ENCODE assay signal across 31 mouse cellular contexts in the genomic region with DNA sequence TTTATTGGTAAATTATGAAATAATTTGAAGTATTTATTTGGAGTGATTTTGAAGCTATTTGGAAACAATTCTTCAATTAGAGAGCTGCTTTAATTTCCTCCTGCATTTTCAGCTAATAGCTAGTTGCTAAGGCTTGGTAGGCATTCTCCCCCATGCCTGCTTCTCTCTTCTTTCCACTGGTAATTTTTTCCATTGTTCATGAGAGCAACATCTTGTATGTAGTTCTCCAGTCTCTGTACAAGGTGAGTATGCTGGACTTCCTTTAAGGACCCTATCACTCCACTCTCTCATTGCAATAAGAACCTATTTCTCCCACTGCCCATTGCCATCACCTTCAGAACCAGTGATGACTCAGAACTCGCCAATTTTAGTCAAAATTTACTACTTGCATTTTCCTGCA.
"Had no signal": no experiment of that assay in that cellular context is flagged by ENCODE, and none has a peak within 500 bp of the region (broad histone marks: within the 10 kb centered on the region; RNA-seq: fewer than 3 reads in every experiment).

No protein-coding gene starts in this region.

- DNase-seq: heart, postnatal 10 days; heart, postnatal 14 days; heart, postnatal 36 days; heart, postnatal 4 days; kidney, adult 11 months; kidney, adult 18-20 months; kidney, adult 2 months; kidney, adult 8-10 months; kidney, adult 9 months; kidney, postnatal 10 days; kidney, postnatal 14 days; kidney, postnatal 25 days; kidney, postnatal 36 days; kidney, postnatal 4 days; layer of hippocampus, adult 9-11 months; layer of hippocampus, postnatal 36 days had no signal

- H3K9ac ChIP-seq: heart, embryonic 12.5 days; heart, embryonic 13.5 days; heart, embryonic 15.5 days; hindbrain, embryonic 12.5 days; hindbrain, embryonic 13.5 days; hindbrain, embryonic 14.5 days; hindbrain, embryonic 15.5 days; intestine, embryonic 15.5 days; kidney, embryonic 15.5 days had no signal

- H3K9me3 ChIP-seq: heart, embryonic 10.5 days; heart, embryonic 12.5 days; heart, embryonic 13.5 days; heart, embryonic 15.5 days; hindbrain, embryonic 10.5 days; hindbrain, embryonic 12.5 days; hindbrain, embryonic 13.5 days; hindbrain, embryonic 15.5 days; intestine, embryonic 15.5 days; kidney, embryonic 15.5 days had no signal

- H3K27me3 ChIP-seq: heart, embryonic 12.5 days; heart, embryonic 13.5 days; heart, embryonic 15.5 days; hindbrain, embryonic 12.5 days; hindbrain, embryonic 13.5 days; hindbrain, embryonic 15.5 days; intestine, embryonic 15.5 days; kidney, embryonic 15.5 days had no signal

- H3K36me3 ChIP-seq: heart, embryonic 10.5 days; heart, embryonic 12.5 days; heart, embryonic 13.5 days; heart, embryonic 15.5 days; hindbrain, embryonic 10.5 days; hindbrain, embryonic 12.5 days; hindbrain, embryonic 13.5 days; hindbrain, embryonic 15.5 days; intestine, embryonic 15.5 days; kidney, embryonic 15.5 days had no signal

- H3K27ac ChIP-seq: heart, embryonic 10.5 days; heart, embryonic 13.5 days; heart, embryonic 15.5 days; hindbrain, embryonic 10.5 days; hindbrain, embryonic 12.5 days; hindbrain, embryonic 13.5 days; hindbrain, embryonic 14.5 days; hindbrain, embryonic 15.5 days; hindbrain, postnatal 0 days; intestine, embryonic 15.5 days; kidney, embryonic 15.5 days; kidney, postnatal 0 days; layer of hippocampus, adult 2 months had no signal

- H3K4me1 ChIP-seq: heart, embryonic 10.5 days; heart, embryonic 12.5 days; heart, embryonic 13.5 days; heart, embryonic 15.5 days; hindbrain, embryonic 10.5 days; hindbrain, embryonic 12.5 days; hindbrain, embryonic 13.5 days; hindbrain, embryonic 15.5 days; intestine, embryonic 15.5 days; kidney, embryonic 15.5 days had no signal

- H3K4me2 ChIP-seq: heart, embryonic 11.5 days; heart, embryonic 12.5 days; heart, embryonic 13.5 days; heart, embryonic 15.5 days; hindbrain, embryonic 12.5 days; hindbrain, embryonic 13.5 days; hindbrain, embryonic 14.5 days; hindbrain, embryonic 15.5 days; intestine, embryonic 15.5 days; kidney, embryonic 15.5 days had no signal

- H3K4me3 ChIP-seq: heart, embryonic 10.5 days; heart, embryonic 12.5 days; heart, embryonic 13.5 days; heart, embryonic 15.5 days; hindbrain, embryonic 10.5 days; hindbrain, embryonic 12.5 days; hindbrain, embryonic 13.5 days; hindbrain, embryonic 15.5 days; intestine, embryonic 15.5 days; kidney, embryonic 15.5 days; layer of hippocampus, adult 2 months had no signal
